Mouse (Mus musculus) MEL (cell line): ENCODE measurements around the gene Cmc2. TPM values are rescaled to one million over a fixed set of nuclear protein-coding genes. Genes with fewer than 3 reads are reported as not detected.

Source experiments
- DNase-seq: peaks from one replicate; pipeline ENCODE4 v3.0.0; 2011; ENCODE audit warnings: low read depth, low spot score
- H3K27ac ChIP-seq: 2 replicates; pipeline ENCODE4 v1.5.1; 2012; ENCODE audit warnings: low read depth, mild to moderate bottlenecking, control low read depth, low read length, moderate library complexity; ENCODE audit not compliant: control insufficient read depth
- H3K27me3 ChIP-seq, 2 experiments: fragments of 150-350 bp in 1 of 2; sonication (generic) in 1 of 2; 2 replicates each; pipeline ENCODE4 v1.6.1; 2012; ENCODE audit warnings: low read length in 2 of 2, mild to moderate bottlenecking in 2 of 2, improper control_type of control experiment in 1 of 2, moderate library complexity in 1 of 2; ENCODE audit not compliant: insufficient read depth in 2 of 2, control insufficient read depth in 1 of 2
- H3K36me3 ChIP-seq, 2 experiments: 2 replicates each; pipeline ENCODE4 v1.6.1; 2012 to 2014; ENCODE audit warnings: low read length in 2 of 2, improper control_type of control experiment in 1 of 2, inconsistent platforms in 1 of 2, mild to moderate bottlenecking in 1 of 2; ENCODE audit not compliant: insufficient read depth in 2 of 2, control insufficient read depth in 1 of 2
- H3K4me1 ChIP-seq, 2 experiments: fragments of 150-350 bp in 1 of 2; sonication (generic) in 1 of 2; 2 replicates each; pipeline ENCODE4 v1.6.1; 2012; ENCODE audit warnings: low read length in 2 of 2, improper control_type of control experiment in 1 of 2, mild to moderate bottlenecking in 1 of 2; ENCODE audit not compliant: insufficient read depth in 2 of 2, control insufficient read depth in 1 of 2
- H3K4me3 ChIP-seq, 2 experiments: fragments of 150-350 bp in 1 of 2; sonication (generic) in 1 of 2; 2 replicates each; pipeline ENCODE4 v1.5.1; 2012; ENCODE audit warnings: low read depth in 2 of 2, low read length in 2 of 2, mild to moderate bottlenecking in 2 of 2, moderate library complexity in 2 of 2, control low read depth in 1 of 2, improper control_type of control experiment in 1 of 2; ENCODE audit not compliant: control insufficient read depth in 1 of 2, insufficient read depth in 1 of 2
- H3K79me2 ChIP-seq: 2 replicates; pipeline ENCODE4 v1.6.1; 2012; ENCODE audit warnings: mild to moderate bottlenecking, low read length, moderate library complexity; ENCODE audit not compliant: control insufficient read depth, poor library complexity, insufficient read depth
- H3K9ac ChIP-seq: 2 replicates; pipeline ENCODE4 v1.6.1; 2012; ENCODE audit warnings: low read depth, mild to moderate bottlenecking, control low read depth, low read length, moderate library complexity; ENCODE audit not compliant: control insufficient read depth, poor library complexity, severe bottlenecking
- H3K9me3 ChIP-seq: fragments of 150-350 bp; sonication (generic); replicated peaks from 2 replicates; pipeline ENCODE4 v1.6.1; 2012; ENCODE audit warnings: mild to moderate bottlenecking, low read length, improper control_type of control experiment, moderate library complexity; ENCODE audit not compliant: insufficient read depth
- CHD1 ChIP-seq: IDR thresholded peaks from 2 replicates; pipeline ENCODE4 v1.6.1; 2012; ENCODE audit warnings: low read depth, mild to moderate bottlenecking, inconsistent platforms, low read length, improper control_type of control experiment
- CTCF ChIP-seq, 3 experiments: IDR thresholded peaks in 2 of 3; conservative IDR thresholded peaks in 1 of 3; 2 replicates each; pipeline ENCODE4 v1.5.1; 2011 to 2012; ENCODE audit warnings: low read length in 3 of 3, low read depth in 2 of 3, mild to moderate bottlenecking in 2 of 3, improper control_type of control experiment in 1 of 3, inconsistent platforms in 1 of 3, mixed read lengths in 1 of 3, moderate library complexity in 1 of 3; ENCODE audit not compliant: control insufficient read depth in 1 of 3, insufficient read depth in 1 of 3, poor library complexity in 1 of 3, severe bottlenecking in 1 of 3
- EP300 ChIP-seq, 2 experiments: IDR thresholded peaks; 2 replicates each; pipeline ENCODE4 v1.6.1; 2011; ENCODE audit warnings: improper control_type of control experiment in 2 of 2, low read length in 2 of 2, low read depth in 1 of 2, mild to moderate bottlenecking in 1 of 2
- ETS1 ChIP-seq: IDR thresholded peaks from 2 replicates; pipeline ENCODE4 v1.6.1; 2012; ENCODE audit warnings: low read depth, mild to moderate bottlenecking, inconsistent platforms, low read length, improper control_type of control experiment, moderate library complexity
- HCFC1 ChIP-seq: IDR thresholded peaks from 2 replicates; pipeline ENCODE4 v1.6.1; 2012; ENCODE audit warnings: low read depth, mild to moderate bottlenecking, inconsistent platforms, low read length, improper control_type of control experiment, moderate library complexity
- JUND ChIP-seq: IDR thresholded peaks from 2 replicates; pipeline ENCODE4 v1.6.1; 2011; ENCODE audit warnings: low read depth, mild to moderate bottlenecking, improper control_type of control experiment, low read length
- MAFK ChIP-seq: IDR thresholded peaks from 2 replicates; pipeline ENCODE4 v1.6.1; 2011; ENCODE audit warnings: low read depth, mild to moderate bottlenecking, low read length, improper control_type of control experiment, borderline replicate concordance
- MEF2A ChIP-seq: IDR thresholded peaks from 2 replicates; pipeline ENCODE4 v1.6.1; 2014; ENCODE audit warnings: low read depth, mild to moderate bottlenecking, inconsistent platforms, low read length, improper control_type of control experiment; ENCODE audit not compliant: poor library complexity, insufficient replicate concordance, severe bottlenecking; ENCODE audit errors: extremely low read depth
- MXI1 ChIP-seq: IDR thresholded peaks from 2 replicates; pipeline ENCODE4 v1.6.1; 2011; ENCODE audit warnings: mild to moderate bottlenecking, low read depth, low read length, improper control_type of control experiment
- MYB ChIP-seq: IDR thresholded peaks from 2 replicates; pipeline ENCODE4 v1.6.1; 2011; ENCODE audit warnings: mild to moderate bottlenecking, low read depth, low read length, improper control_type of control experiment
- MYC ChIP-seq: IDR thresholded peaks from 2 replicates; pipeline ENCODE4 v1.6.1; 2011; ENCODE audit warnings: low read depth, mild to moderate bottlenecking, low read length, improper control_type of control experiment, moderate library complexity
- NELFE ChIP-seq: IDR thresholded peaks from 2 replicates; pipeline ENCODE4 v1.6.1; 2011; ENCODE audit warnings: low read depth, low read length, improper control_type of control experiment
- POLR2A ChIP-seq, 2 experiments: IDR thresholded peaks; 2 replicates each; pipeline ENCODE4 v1.6.1; 2011 to 2012; ENCODE audit warnings: low read length in 2 of 2, mild to moderate bottlenecking in 2 of 2, control low read depth in 1 of 2, improper control_type of control experiment in 1 of 2, low read depth in 1 of 2, moderate library complexity in 1 of 2; ENCODE audit not compliant: control insufficient read depth in 1 of 2, insufficient read depth in 1 of 2, poor library complexity in 1 of 2
- POLR2AphosphoS2 ChIP-seq: IDR thresholded peaks from 2 replicates; pipeline ENCODE4 v1.6.1; 2011; ENCODE audit warnings: low read length, improper control_type of control experiment
- RCOR1 ChIP-seq: IDR thresholded peaks from 2 replicates; pipeline ENCODE4 v1.6.1; 2012; ENCODE audit warnings: low read depth, mild to moderate bottlenecking, inconsistent platforms, low read length, improper control_type of control experiment
- SIN3A ChIP-seq: IDR thresholded peaks from 2 replicates; pipeline ENCODE4 v1.6.1; 2012; ENCODE audit warnings: low read length, improper control_type of control experiment, inconsistent platforms
- UBTF ChIP-seq: IDR thresholded peaks from 2 replicates; pipeline ENCODE4 v1.6.1; 2012; ENCODE audit warnings: low read depth, mild to moderate bottlenecking, inconsistent platforms, low read length, improper control_type of control experiment, moderate library complexity, borderline replicate concordance; ENCODE audit not compliant: insufficient read depth
- ZC3H11A ChIP-seq: IDR thresholded peaks from 2 replicates; pipeline ENCODE4 v1.6.1; 2012; ENCODE audit warnings: low read depth, mild to moderate bottlenecking, inconsistent platforms, low read length, improper control_type of control experiment
- ZMIZ1 ChIP-seq: IDR thresholded peaks from 2 replicates; pipeline ENCODE4 v1.6.1; 2012; ENCODE audit warnings: low read depth, mild to moderate bottlenecking, inconsistent platforms, low read length, improper control_type of control experiment, moderate library complexity
- ZNF384 ChIP-seq: IDR thresholded peaks from 2 replicates; pipeline ENCODE4 v1.6.1; 2012; ENCODE audit warnings: low read depth, mild to moderate bottlenecking, inconsistent platforms, low read length, improper control_type of control experiment
- polyA plus RNA-seq, 2 experiments: library from polyadenylated mRNA; stranded (reverse) in 1 of 2; unstranded in 1 of 2; fragments of >175 nt in 1 of 2; fragments of >200 nt in 1 of 2; gene quantifications; 2 replicates each; pipeline versions ENCODE4 v1.2.1 to v1.2.4; 2012; ENCODE audit warnings: low replicate concordance in 2 of 2, low read depth in 1 of 2; ENCODE audit not compliant: insufficient read length in 2 of 2, insufficient read depth in 1 of 2, missing spikeins in 1 of 2
- total RNA-seq: library from RNA; depleted of rRNA; stranded (reverse); fragments of 300-350 nt; gene quantifications from 2 replicates; pipeline ENCODE4 v1.2.3, GENCODE M21; 2012

The Cmc2 gene
- total and polyA plus RNA-seq, 3 experiments: 65.4 to 111 TPM; not detected in 1

GRCm38 (mm10) chr8:116863357-116864021 lies 57.8 kb downstream of the Cmc2 start:
- no peak overlapping the region for H3K9ac ChIP-seq
- H3K4me3 ChIP-seq: no peak overlapping the region
- DNase-seq: no peak
- H3K79me2 ChIP-seq: no peaks in the 10 kb centered on the region
- no peaks in the 10 kb centered on the region for H3K36me3 ChIP-seq
- H3K27me3 ChIP-seq: no peaks in the 10 kb centered on the region
- no peaks in the 10 kb centered on the region for H3K9me3 ChIP-seq
- TF ChIP-seq NELFE (no peak), RCOR1 (no peak), CTCF (IDR thresholded peaks at IDR 0.05 in 2 of 3, conservative IDR thresholded peaks at IDR 0.05 in 1 of 3; ENCODE audit: control insufficient read depth in 1 of 3, insufficient read depth in 1 of 3, low read depth in 2 of 3, low read length in 3 of 3, poor library complexity in 1 of 3, severe bottlenecking in 1 of 3) (no peak), SIN3A (no peak), ZC3H11A (no peak), ETS1 (no peak), POLR2A (IDR thresholded peaks at IDR 0.05; ENCODE audit: control insufficient read depth in 1 of 2, insufficient read depth in 1 of 2, low read depth in 1 of 2, low read length in 2 of 2, poor library complexity in 1 of 2) (no peak), ZNF384 (no peak), JUND (no peak), MAFK (no peak), MXI1 (no peak), MYB (no peak), EP300 (IDR thresholded peaks at IDR 0.05; ENCODE audit: low read depth in 1 of 2, low read length in 2 of 2) (no peak), CHD1 (no peak), MEF2A (no peak), HCFC1 (no peak), UBTF (no peak), ZMIZ1 (no peak), MYC (no peak), POLR2AphosphoS2 (no peak)
- TF ChIP-seq, all 39 proteins: peak for 0
- H3K4me1 ChIP-seq: no peaks in the 10 kb centered on the region
- no peak overlapping the region for H3K27ac ChIP-seq

GRCm38 (mm10) chr8:116862191-116862590 lies 59.1 kb downstream of the Cmc2 start:
- no peaks in the 10 kb centered on the region for H3K9me3 ChIP-seq
- no peak overlapping the region for H3K4me3 ChIP-seq
- H3K9ac ChIP-seq: no peak overlapping the region
- DNase-seq: no peak
- no peak for TF ChIP-seq SIN3A
- no peaks in the 10 kb centered on the region for H3K36me3 ChIP-seq
- H3K27me3 ChIP-seq: no peaks in the 10 kb centered on the region
- no peaks in the 10 kb centered on the region for H3K4me1 ChIP-seq
- H3K27ac ChIP-seq: no peak overlapping the region
- no peaks in the 10 kb centered on the region for H3K79me2 ChIP-seq
